9 mouse cellular contexts compared by ENCODE assay signal in the genomic region with DNA sequence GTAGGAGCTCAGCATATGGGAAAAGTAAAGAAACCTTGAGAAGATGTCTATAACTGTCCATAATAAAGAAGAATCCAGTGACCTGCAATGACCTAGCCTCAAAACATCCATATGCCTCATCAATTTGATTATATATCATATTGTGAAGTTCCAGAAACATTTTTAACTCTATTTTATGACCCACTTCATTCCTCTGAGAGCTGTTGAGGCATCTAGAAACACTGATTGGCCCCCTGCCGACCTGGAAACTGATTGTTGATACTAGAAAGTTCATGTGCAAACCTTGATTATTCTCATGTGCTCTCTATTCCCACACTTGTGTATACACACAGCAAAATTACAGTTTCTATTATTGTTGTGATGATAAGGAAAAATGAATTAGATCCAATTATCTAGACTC.
"Had no signal": no experiment of that assay in that cellular context is flagged by ENCODE, and none has a peak within 500 bp of the region (broad histone marks: within the 10 kb centered on the region; RNA-seq: fewer than 3 reads in every experiment).

No protein-coding gene starts in this region.

- DNase-seq: kidney, adult 8-10 months; kidney, postnatal 36 days; left cerebral cortex, postnatal 4 days; liver, postnatal 0 days; lung, embryonic 14.5 days; right cerebral cortex, postnatal 4 days; thymus, adult 2 months; thymus, postnatal 14 days; thymus, postnatal 4 days had no signal
